Mouse (Mus musculus) retina, postnatal 1 day (tissue): ENCODE measurements around the gene Taf5l.

Experiments used
- DNase-seq: peaks from one replicate; pipeline ENCODE4 v3.0.0-alpha.2; 2012

Taf5l gene

DNA sequence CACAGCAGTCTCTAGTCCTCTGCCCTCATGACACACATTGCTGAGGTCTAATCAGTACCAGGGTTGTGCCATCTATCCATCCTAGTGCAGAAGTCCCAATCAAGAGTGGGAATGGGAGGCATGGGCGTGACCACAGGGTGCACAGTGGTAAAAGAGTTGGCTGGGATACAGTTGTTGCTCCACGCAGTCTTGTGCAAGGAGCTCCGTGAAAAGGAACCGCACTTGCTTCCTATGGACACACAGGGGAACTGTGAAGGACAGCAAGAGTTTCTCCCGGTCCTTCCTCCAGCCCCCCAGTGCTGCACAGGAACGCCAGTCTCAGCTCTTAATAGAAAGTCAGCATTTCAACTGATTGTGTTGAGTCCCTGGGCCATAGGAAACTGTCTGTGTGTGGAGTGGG is 61.7 kb downstream of the Taf5l start:
- DNase-seq, result no peak

DNA sequence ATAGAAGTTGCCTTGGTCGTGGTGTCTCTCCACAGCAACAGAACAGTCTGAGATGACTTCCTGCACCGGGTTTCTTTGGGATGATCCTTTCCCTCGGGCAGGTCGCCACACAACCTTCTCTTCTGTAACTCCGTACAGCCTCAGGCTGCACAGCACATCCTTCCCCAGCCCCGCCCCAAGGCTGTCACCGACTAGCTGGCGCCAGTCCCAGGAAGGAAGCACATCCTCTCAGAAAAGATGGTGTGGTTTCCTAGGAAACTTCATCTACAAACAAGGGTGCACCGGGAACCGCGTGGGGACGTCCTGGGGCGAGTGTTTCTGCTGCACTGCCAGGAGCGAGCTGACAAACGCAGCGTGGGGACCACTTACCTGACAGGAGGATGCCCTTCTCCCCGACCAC is 63.1 kb downstream of the Taf5l start:
- no peak for DNase-seq

DNA sequence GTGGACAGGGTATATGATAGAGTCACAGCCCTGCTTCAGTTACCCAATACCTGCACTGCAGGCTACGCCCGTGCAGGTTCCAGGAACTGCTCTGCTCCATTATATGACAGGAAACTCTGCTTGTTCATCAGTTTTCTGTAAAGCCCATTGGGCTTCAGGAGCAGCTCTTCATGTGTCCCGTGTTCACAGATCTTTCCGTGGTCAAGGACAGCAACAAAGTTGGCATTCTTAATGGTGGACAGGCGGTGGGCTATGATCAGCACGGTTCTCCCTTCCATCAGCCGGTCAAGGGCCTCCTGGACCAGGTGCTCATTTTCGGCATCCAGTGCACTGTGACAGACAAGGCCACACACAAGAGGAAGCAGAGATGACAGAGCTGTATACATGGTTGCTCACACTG is 67.0 kb downstream of the Taf5l start:
- DNase-seq, result no peak

DNA sequence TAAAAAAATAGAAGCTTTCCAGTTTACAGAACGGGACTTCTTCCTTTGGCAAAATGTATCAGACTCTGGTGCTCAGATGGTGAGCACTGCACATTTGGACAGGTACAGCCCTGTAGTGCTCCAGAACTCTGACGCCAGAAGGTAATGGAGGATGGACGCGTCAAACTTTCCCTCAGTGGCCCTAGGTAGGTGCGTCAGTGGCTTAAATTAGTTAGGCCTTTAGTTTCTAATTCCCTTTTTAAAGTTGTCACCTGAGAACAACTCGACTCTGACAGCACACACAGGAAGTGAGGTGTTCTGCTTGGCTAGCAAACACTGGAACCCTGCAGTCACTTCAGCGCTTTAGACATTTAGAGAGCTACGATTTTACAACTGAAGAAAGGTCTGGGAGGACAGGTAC is 67.5 kb downstream of the Taf5l start:
- DNase-seq, result no peak

DNA sequence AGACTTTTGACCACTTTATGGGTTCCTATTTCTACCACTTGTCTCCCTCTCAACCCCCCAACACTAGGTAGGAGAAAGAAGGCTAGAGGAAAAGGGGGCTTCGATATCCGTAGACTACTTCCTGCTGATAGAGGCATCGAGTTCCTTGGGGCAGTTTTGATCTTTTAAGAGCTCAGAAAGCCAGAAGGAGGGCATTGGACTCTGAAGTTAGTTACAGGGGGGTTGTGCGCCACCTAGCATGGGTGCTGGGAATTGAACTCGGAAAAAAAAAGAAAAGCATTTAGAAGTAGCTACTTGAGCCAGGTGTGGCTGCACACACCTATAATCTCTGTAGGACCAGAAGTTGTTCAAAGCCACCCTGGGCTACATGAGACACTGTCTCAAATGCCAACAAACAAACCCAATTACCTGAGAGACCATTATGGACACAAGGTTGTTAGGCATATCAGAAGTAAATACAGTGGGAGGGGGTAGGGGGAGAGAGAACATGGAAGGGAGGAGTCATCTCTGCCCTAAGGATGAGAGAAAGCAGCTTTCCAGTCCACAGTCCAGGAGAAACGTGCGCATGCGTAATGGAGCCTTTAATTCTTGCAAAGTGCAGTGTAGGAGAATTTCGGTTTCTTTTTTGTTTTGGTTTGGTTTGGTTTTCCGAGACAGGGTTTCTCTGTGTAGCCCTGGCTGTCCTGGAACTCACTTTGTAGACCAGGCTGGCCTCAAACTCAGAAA is 71.0 kb downstream of the Taf5l start:
- DNase-seq, result peak; percentile 74

DNA sequence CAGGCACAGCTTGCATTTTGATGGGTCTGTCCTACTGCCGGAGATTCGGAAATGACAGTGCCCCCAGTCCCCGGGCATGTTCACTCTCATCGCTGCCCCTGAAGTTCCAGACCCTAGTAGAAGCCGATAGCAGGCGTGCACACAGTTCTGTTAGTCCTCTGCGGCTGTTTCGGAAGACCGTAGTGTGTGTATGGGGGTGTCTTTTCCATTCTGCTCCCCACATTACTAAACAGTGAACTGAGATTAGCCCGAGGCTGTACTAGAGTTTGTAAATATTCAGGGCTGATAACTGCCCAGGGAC is 71.6 kb downstream of the Taf5l start:
- DNase-seq, result no peak

DNA sequence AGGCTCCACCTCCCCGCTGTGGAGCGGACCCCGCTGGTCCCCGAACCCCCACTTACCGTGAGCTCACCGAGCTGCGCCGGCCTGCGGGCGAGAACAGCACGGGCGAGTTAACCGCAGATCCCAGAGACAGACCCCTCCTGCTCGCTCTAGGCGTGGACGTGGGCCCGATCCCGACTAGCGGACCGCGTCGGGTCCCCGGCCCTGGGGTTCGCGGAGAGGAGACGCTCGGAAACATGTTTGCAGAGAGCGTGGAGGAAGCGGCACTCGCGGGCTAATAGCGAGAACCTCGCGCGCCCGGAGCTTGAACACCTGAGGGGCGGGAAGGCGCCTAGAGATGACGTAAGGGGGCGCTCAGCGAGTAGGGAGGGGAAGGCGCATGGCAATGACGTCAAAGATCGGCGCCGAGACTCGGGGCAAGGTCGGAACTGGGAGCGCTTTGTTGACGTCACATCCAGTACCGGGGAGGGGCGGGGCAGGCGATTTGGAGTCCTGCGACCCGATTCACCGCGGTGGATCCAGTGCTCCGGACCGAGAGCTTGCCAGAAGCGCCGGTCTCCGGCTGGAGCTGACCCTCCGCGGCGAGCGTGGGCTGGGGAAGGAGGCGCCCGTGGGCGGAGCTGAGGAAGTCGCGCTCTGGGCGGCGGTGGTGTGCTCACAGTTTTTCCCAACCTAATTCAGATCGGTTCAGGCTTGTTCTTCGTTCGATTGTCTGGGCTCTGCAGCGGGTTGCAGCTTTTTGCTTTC is 72.1 kb downstream of the Taf5l start, which contains the start of gene Nup133:
Gene Nup133 (minus strand): TSS at position 324 of the 744 bp plus-strand sequence.
- peak; percentile 99 for DNase-seq
